Mouse (Mus musculus) left cerebral cortex, adult 6 months (tissue): ENCODE data around the gene Rmnd5a. TPM values are rescaled to one million over a fixed set of nuclear protein-coding genes. Genes with fewer than 3 reads are reported as not detected.

Experiments
- long read RNA-seq, 2 experiments: library from polyadenylated mRNA; unstranded; transcript quantifications; one replicate each; pipeline ENCODE4 v2.0.0; 2019 to 2020
- polyA plus RNA-seq: library from polyadenylated mRNA; unstranded; fragments of <200 nt; fragmentation: Nextera tagmentation; gene quantifications from 2 replicates; pipeline ENCODE4 v1.2.3, GENCODE M21; 2021

Gene Rmnd5a
- 7.7 and 9.8 TPM in 2 replicates for polyA plus RNA-seq
- long read RNA-seq, experiment 1, partial matches to known transcripts, result 4 of 32 reads
- long read RNA-seq, experiment 1, other reads (novel, unspliced or antisense), result 28 of 32 reads
- long read RNA-seq, experiment 2, partial matches to known transcripts, result 0 of 21 reads
- long read RNA-seq, experiment 2, other reads (novel, unspliced or antisense), result 20 of 21 reads

GRCm38 (mm10) chr6:71440492-71441250 is at the start of gene Rmnd5a:
Gene Rmnd5a (minus strand): TSS chr6:71440637.

GRCm38 (mm10) chr6:71373249-71373775 is 67.1 kb downstream of the Rmnd5a start, which contains the start of gene Cd8a:
Gene Cd8a (plus strand): TSS chr6:71373427.

Other genes with a start within 250 kb of the Rmnd5a start
- not detected in 2 replicates for gene Fabp1, start 240.8 kb downstream of the Rmnd5a start, polyA plus RNA-seq
- 17.6 and 23.8 TPM in 2 replicates for gene Krcc1, start 169.0 kb downstream of the Rmnd5a start, polyA plus RNA-seq
- 1.8 and 2.2 TPM in 2 replicates for gene Smyd1, start 118.4 kb downstream of the Rmnd5a start, polyA plus RNA-seq
- gene Cd8b1, start 117.8 kb downstream of the Rmnd5a start, polyA plus RNA-seq, result not detected in 2 replicates
- gene Cd8a, start 67.2 kb downstream of the Rmnd5a start, polyA plus RNA-seq, result 0.04 TPM in 1 of 2 replicates, not detected in the other
- gene Rnf103, start 53.3 kb upstream of the Rmnd5a start, polyA plus RNA-seq, result 7.3 and 25.7 TPM in 2 replicates
- gene Chmp3, start 103.2 kb upstream of the Rmnd5a start, polyA plus RNA-seq, result 103 and 112 TPM in 2 replicates
- 4.7 and 4.9 TPM in 2 replicates for gene Kdm3a, start 192.4 kb upstream of the Rmnd5a start, polyA plus RNA-seq